Mouse (Mus musculus): ENCODE data around the gene Crygd.

Gene Crygd

GRCm38 (mm10) chr1:65063352-65063751 is at the start of gene Crygd:
Crygd (minus strand) TSS chr1:65063452.
- in situ Hi-C loops (cut with MboI; ENCODE audit: low pct_unique_long_range_greater_than_20kb in 1 of 2, low sequenced_read_pairs in 2 of 2, unreplicated experiment in 1 of 2): no loop called here

GRCm38 (mm10) chr1:65112807-65113196 is 49.5 kb upstream of the Crygd start:
- in situ Hi-C loops (cut with MboI; ENCODE audit: low pct_unique_long_range_greater_than_20kb in 1 of 2, low sequenced_read_pairs in 2 of 2, unreplicated experiment in 1 of 2): loop anchor here (5.0 kb wide), 1 partner anchor 64 kb away; no protein-coding TSS in a partner anchor

GRCm38 (mm10) chr1:65112031-65112806 is 49.0 kb upstream of the Crygd start:
- in situ Hi-C loops (cut with MboI; ENCODE audit: low pct_unique_long_range_greater_than_20kb in 1 of 2, low sequenced_read_pairs in 2 of 2, unreplicated experiment in 1 of 2): loop anchor here (5.0 kb wide), 1 partner anchor 65 kb away; no protein-coding TSS in a partner anchor

- in situ Hi-C loops (cut with MboI; ENCODE audit: low pct_unique_long_range_greater_than_20kb in 1 of 2, low sequenced_read_pairs in 2 of 2, unreplicated experiment in 1 of 2): loop anchor here (5.0 kb wide), 1 partner anchor 67 kb away; no protein-coding TSS in a partner anchor
Observed at GRCm38 (mm10) chr1:65109756-65110435, 46.6 kb upstream of the Crygd start.

- in situ Hi-C loops (cut with MboI; ENCODE audit: low pct_unique_long_range_greater_than_20kb in 1 of 2, low sequenced_read_pairs in 2 of 2, unreplicated experiment in 1 of 2): no loop called here
Observed at GRCm38 (mm10) chr1:65109196-65109595, 45.9 kb upstream of the Crygd start.

- in situ Hi-C loops (cut with MboI; ENCODE audit: low pct_unique_long_range_greater_than_20kb in 1 of 2, low sequenced_read_pairs in 2 of 2, unreplicated experiment in 1 of 2): no loop called here
Observed at GRCm38 (mm10) chr1:65107654-65108279, 44.5 kb upstream of the Crygd start.

GRCm38 (mm10) chr1:65103273-65103672 is 40.0 kb upstream of the Crygd start, which contains the start of gene Cryga:
Cryga (minus strand) TSS chr1:65103373.
- in situ Hi-C loops (cut with MboI; ENCODE audit: low pct_unique_long_range_greater_than_20kb in 1 of 2, low sequenced_read_pairs in 2 of 2, unreplicated experiment in 1 of 2): no loop called here

- in situ Hi-C loops (cut with MboI; ENCODE audit: low pct_unique_long_range_greater_than_20kb in 1 of 2, low sequenced_read_pairs in 2 of 2, unreplicated experiment in 1 of 2): no loop called here
Observed at GRCm38 (mm10) chr1:65096953-65097352, 33.7 kb upstream of the Crygd start.

- in situ Hi-C loops (cut with MboI; ENCODE audit: low pct_unique_long_range_greater_than_20kb in 1 of 2, low sequenced_read_pairs in 2 of 2, unreplicated experiment in 1 of 2): no loop called here
Observed at GRCm38 (mm10) chr1:65091566-65091965, 28.3 kb upstream of the Crygd start.

GRCm38 (mm10) chr1:65090370-65090769 is 27.1 kb upstream of the Crygd start:
- in situ Hi-C loops (cut with MboI; ENCODE audit: low pct_unique_long_range_greater_than_20kb in 1 of 2, low sequenced_read_pairs in 2 of 2, unreplicated experiment in 1 of 2): no loop called here

- in situ Hi-C loops (cut with MboI; ENCODE audit: low pct_unique_long_range_greater_than_20kb in 1 of 2, low sequenced_read_pairs in 2 of 2, unreplicated experiment in 1 of 2): no loop called here
Observed at GRCm38 (mm10) chr1:65088567-65089356, 25.5 kb upstream of the Crygd start.

- in situ Hi-C loops (cut with MboI; ENCODE audit: low pct_unique_long_range_greater_than_20kb in 1 of 2, low sequenced_read_pairs in 2 of 2, unreplicated experiment in 1 of 2): no loop called here
Observed at GRCm38 (mm10) chr1:65082188-65082587, 18.9 kb upstream of the Crygd start, which contains the start of gene Crygb. Crygb (minus strand) TSS chr1:65082288.

GRCm38 (mm10) chr1:65075607-65076006 is 12.4 kb upstream of the Crygd start:
- in situ Hi-C loops (cut with MboI; ENCODE audit: low pct_unique_long_range_greater_than_20kb in 1 of 2, low sequenced_read_pairs in 2 of 2, unreplicated experiment in 1 of 2): no loop called here

- in situ Hi-C loops (cut with MboI; ENCODE audit: low pct_unique_long_range_greater_than_20kb in 1 of 2, low sequenced_read_pairs in 2 of 2, unreplicated experiment in 1 of 2): no loop called here
Observed at GRCm38 (mm10) chr1:65073589-65073988, 10.3 kb upstream of the Crygd start, which contains the start of gene Crygc. Crygc (minus strand) TSS chr1:65073689.

GRCm38 (mm10) chr1:65067842-65068241 is 4.6 kb upstream of the Crygd start:
- in situ Hi-C loops (cut with MboI; ENCODE audit: low pct_unique_long_range_greater_than_20kb in 1 of 2, low sequenced_read_pairs in 2 of 2, unreplicated experiment in 1 of 2): no loop called here

- in situ Hi-C loops (cut with MboI; ENCODE audit: low pct_unique_long_range_greater_than_20kb in 1 of 2, low sequenced_read_pairs in 2 of 2, unreplicated experiment in 1 of 2): no loop called here
Observed at GRCm38 (mm10) chr1:65064201-65064600, 949 bp upstream of the Crygd start.

GRCm38 (mm10) chr1:65052140-65052539 is 11.1 kb downstream of the Crygd start:
- in situ Hi-C loops (cut with MboI; ENCODE audit: low pct_unique_long_range_greater_than_20kb in 1 of 2, low sequenced_read_pairs in 2 of 2, unreplicated experiment in 1 of 2): no loop called here

GRCm38 (mm10) chr1:65051696-65052095 is 11.6 kb downstream of the Crygd start:
- in situ Hi-C loops (cut with MboI; ENCODE audit: low pct_unique_long_range_greater_than_20kb in 1 of 2, low sequenced_read_pairs in 2 of 2, unreplicated experiment in 1 of 2): no loop called here

Measured in mouse embryonic stem cell (cell line).